Mouse (Mus musculus): ENCODE measurements around the gene Bhlhe40. TPM values are rescaled to one million over a fixed set of nuclear protein-coding genes. Genes with fewer than 3 reads are reported as not detected.

The Bhlhe40 gene
- polyA plus RNA-seq, 1 experiment from 2014 or later, result 2.2 TPM

DNA sequence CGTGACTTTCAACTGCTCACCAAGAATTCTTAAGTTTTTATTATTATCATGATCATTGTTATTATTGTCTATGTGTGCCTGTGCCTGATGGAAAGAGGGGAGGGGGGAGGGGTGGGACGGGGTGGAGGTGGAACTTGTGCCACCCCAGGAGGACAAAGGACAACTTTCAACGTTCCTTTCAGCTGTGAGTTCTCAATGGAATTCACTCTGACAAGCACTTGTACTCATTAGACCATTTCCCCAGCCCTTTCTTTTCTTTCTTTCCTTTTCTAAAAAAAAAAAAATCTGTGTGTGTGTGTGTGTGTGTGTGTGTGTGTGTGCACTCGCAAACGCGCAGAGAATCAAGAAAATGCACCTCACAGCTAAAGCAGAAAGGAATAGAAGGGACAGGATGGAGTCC lies 12.4 kb upstream of the Bhlhe40 start:
- no peak overlapping the region for H3K27ac ChIP-seq
- 74% methylated on average over 6 of the region's 6 CpGs for WGBS

DNA sequence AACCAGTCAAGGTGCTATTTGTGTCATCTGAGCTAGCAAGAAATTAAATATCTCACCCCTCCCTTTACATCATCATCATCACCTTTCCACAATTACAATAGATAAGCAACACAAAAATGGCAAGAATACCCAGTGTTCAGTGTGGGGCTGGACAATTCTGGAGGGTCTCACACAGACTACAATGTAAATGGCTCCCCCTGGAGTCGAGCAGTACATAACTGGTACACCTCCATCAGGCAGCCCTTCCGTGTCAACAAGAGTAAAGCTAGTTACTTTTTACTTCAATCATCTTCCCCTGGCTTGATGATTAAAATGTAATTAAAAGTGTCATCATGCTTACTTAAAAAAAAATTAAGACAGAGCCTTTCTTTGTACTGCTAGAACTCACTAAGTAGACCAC lies 4.6 kb upstream of the Bhlhe40 start:
- Histone ChIP-seq H3K36me3 (no peaks in the 10 kb centered on the region), H3K9me3 (no peaks in the 10 kb centered on the region), H3K4me3 (replicated peaks) (no peak overlapping the region), H3K4me2 (no peak overlapping the region), H3K27ac (no peak overlapping the region), H3K4me1 (replicated peaks) (peaks cover 11% of the 10 kb centered on the region), H3K9ac (replicated peaks) (no peak overlapping the region), H3K27me3 (peaks cover 14% of the 10 kb centered on the region)
- ATAC-seq (ENCODE audit: insufficient number of reproducible peaks, insufficient read depth, low FRiP score, low TSS enrichment, low read depth), result no peak
- 55% methylated on average over 2 of the region's 2 CpGs for WGBS

More for the DNA sequence above, 12.4 kb upstream of the Bhlhe40 start:
- ATAC-seq (ENCODE audit: insufficient number of reproducible peaks, insufficient read depth, low FRiP score, low TSS enrichment, low read depth), result no peak
- Histone ChIP-seq H3K4me1 (replicated peaks) (no peaks in the 10 kb centered on the region), H3K9ac (replicated peaks) (no peak overlapping the region), H3K4me3 (replicated peaks) (no peak overlapping the region), H3K27me3 (no peaks in the 10 kb centered on the region), H3K9me3 (no peaks in the 10 kb centered on the region), H3K36me3 (no peaks in the 10 kb centered on the region), H3K4me2 (no peak overlapping the region)

DNA sequence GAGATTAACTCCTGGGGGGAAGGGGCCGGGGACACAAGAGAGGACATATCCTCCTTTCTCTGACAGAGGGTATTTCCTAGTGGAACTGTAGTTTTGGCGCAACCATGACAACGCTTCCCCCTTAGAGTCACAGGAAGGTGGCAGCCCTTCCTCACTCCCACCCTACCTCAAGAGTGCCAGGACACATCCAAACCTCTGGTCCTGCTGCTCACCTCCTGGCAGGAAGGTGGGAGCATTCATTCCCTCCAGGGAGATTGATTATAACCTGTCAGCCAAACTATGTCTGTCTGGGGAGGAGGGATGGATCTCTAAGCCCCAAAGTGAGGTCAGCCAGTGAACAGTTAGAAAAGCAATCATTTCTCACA lies 2.4 kb upstream of the Bhlhe40 start:
- H3K27me3 ChIP-seq, result peaks cover 32% of the 10 kb centered on the region
- no peaks in the 10 kb centered on the region for H3K36me3 ChIP-seq
- no peaks in the 10 kb centered on the region for H3K9me3 ChIP-seq
- H3K9ac ChIP-seq (replicated peaks), result no peak overlapping the region
- H3K4me1 ChIP-seq (replicated peaks), result peaks cover 17% of the 10 kb centered on the region
- no peak overlapping the region for H3K4me3 ChIP-seq (replicated peaks)
- ATAC-seq (ENCODE audit: insufficient number of reproducible peaks, insufficient read depth, low FRiP score, low TSS enrichment, low read depth), result no peak
- peak overlapping the region; percentile 98 for H3K4me2 ChIP-seq
- no peak overlapping the region for H3K27ac ChIP-seq
- WGBS, result 63% methylated on average over 3 of the region's 3 CpGs

DNA sequence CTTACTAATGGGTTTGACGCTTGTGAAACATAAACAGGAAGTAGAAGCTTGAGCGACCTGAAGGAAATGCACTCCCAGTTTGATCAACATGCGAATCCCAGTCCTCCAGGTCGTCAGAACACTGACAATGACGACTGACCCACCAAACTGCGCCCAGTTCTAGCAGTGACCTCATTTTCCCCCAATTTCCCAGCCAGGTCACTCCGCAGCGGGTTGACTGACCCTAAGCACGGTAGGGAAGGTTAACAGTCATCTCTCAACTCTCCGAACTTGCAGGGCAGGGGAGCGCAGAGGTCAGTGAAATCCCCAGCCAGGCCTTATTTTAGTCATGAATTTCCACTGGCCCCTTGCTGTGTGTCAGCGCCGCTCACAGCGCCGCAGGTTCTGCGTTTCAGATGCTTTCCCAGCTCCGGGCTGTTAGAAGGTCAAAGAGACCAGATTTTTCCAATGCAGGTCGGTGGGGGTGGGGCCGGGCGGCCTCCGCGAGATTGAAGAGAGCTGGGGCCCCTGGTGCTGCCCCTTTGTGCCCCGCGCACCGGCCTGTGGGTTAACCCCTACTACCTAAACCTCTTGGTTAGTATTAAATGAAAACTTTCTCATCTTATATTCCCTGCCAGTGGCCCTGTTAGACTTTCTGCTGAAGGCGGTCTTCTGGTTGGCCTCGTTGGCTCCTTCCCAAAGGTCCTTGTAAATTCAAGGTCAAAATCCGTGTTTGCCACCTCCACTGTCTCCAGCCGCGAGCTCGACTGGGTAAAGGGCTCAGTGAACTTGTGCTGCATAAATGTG lies 1.8 kb upstream of the Bhlhe40 start:
- WGBS, result 1% methylated on average over 31 of the region's 31 CpGs
- Histone ChIP-seq H3K9me3 (no peaks in the 10 kb centered on the region), H3K4me3 (replicated peaks) (peak overlapping the region; percentile 57), H3K36me3 (no peaks in the 10 kb centered on the region), H3K4me1 (replicated peaks) (peaks cover 17% of the 10 kb centered on the region), H3K9ac (replicated peaks) (peak overlapping the region; percentile 71), H3K27me3 (peaks cover 32% of the 10 kb centered on the region), H3K27ac (no peak overlapping the region; the same call in none of the 2 replicates), H3K4me2 (peak overlapping the region; percentile 98)
- ATAC-seq (ENCODE audit: insufficient number of reproducible peaks, insufficient read depth, low FRiP score, low TSS enrichment, low read depth), result 0 out of 2 replicates have a peak, but pooled peaks have one; percentile 1

DNA sequence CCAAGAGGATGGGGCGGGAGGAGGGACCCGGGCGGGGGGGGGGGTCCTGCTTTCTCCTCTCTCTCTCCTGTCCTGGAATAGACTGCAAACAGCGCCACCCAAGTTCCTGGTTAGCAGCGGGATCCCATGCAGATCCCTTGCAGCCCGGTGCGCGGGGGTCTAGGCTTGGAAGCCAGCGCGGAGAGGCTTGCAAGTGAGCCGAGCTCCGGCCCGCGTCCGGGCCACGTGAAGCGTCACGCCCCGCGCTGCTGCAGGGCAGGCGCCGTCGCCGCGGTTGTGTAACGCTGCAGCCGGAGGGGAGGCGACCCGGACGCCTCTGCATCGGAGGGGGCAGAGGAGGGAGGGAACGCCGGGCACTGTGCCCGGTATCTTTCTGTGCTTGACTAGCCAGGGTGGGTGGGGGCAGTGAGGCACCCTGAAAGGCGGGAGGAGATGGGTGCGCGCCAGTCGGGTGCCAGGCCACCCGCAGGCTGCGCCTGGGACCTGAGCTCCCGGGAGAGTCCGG lies 1.2 kb upstream of the Bhlhe40 start:
- no peaks in the 10 kb centered on the region for H3K9me3 ChIP-seq
- H3K27ac ChIP-seq, result peak overlapping the region; percentile 87
- H3K36me3 ChIP-seq, result no peaks in the 10 kb centered on the region
- ATAC-seq (ENCODE audit: insufficient number of reproducible peaks, insufficient read depth, low FRiP score, low TSS enrichment, low read depth), result peak; percentile 69
- H3K27me3 ChIP-seq, result peaks cover 32% of the 10 kb centered on the region
- WGBS, result under 1% methylated on average over 41 of the region's 42 CpGs
- H3K4me1 ChIP-seq (replicated peaks), result peaks cover 17% of the 10 kb centered on the region
- H3K4me2 ChIP-seq, result peak overlapping the region; percentile 98
- H3K4me3 ChIP-seq (replicated peaks), result peak overlapping the region; percentile 57
- peak overlapping the region; percentile 71 for H3K9ac ChIP-seq (replicated peaks)

DNA sequence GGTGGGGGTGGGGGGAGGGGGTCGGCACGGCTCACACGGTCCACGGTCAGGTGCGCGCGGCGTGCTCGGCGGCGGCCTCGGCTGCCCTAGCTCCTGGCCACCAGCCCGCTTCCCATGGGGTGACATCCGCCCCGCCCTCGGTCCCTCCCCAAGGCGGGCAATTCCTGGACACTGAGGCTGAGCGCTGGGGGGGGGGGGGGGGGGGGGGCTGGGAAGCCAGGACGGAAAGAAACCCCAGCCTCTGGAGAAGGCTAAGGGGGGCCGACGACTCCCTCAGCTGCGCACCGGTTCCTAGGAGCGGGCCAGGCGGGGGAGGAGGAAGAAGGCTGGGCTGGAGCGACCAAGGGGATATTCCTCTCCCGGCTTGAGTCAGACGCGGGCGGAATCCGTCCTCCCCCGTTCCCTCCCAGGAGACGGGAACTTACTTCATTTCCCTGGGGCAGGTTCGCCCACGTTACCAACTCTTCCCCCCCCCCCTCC lies 663 bp upstream of the Bhlhe40 start:
- Histone ChIP-seq H3K4me1 (replicated peaks) (peaks cover 17% of the 10 kb centered on the region), H3K4me2 (peak overlapping the region; percentile 98), H3K27me3 (peaks cover 37% of the 10 kb centered on the region), H3K27ac (peak overlapping the region; percentile 87), H3K9me3 (no peaks in the 10 kb centered on the region), H3K9ac (replicated peaks) (peak overlapping the region; percentile 71), H3K36me3 (no peaks in the 10 kb centered on the region), H3K4me3 (replicated peaks) (peak overlapping the region; percentile 57)
- whole genome bisulfite sequencing, result 0% methylated on average over 20 of the region's 35 CpGs
- peak; percentile 60 for ATAC-seq (ENCODE audit: insufficient number of reproducible peaks, insufficient read depth, low FRiP score, low TSS enrichment, low read depth)

DNA sequence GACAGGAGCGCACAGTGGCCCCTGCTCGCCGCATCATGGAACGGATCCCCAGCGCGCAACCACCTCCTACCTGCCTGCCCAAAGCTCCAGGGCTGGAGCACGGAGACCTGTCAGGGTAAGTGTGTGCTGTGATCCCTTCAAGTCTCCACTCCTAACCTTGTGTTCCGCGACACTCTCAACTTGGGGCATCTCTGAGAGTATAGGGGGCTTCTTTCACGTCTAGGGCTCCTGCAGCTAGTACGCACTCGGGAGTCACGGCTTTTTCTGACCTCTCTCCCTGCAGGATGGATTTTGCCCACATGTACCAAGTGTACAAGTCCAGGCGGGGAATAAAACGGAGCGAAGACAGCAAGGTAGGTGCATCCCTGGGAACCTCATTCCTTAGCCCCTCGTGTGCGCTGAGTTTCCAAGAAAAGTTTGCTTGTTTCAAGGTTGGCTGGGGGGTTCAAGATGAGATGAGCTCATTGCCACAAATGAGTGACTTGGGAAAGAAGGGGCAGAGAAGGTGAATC lies 505 bp downstream of the Bhlhe40 start:
- Histone ChIP-seq H3K4me2 (peak overlapping the region; percentile 98), H3K36me3 (no peaks in the 10 kb centered on the region), H3K9ac (replicated peaks) (peak overlapping the region; percentile 71), H3K4me1 (replicated peaks) (peaks cover 17% of the 10 kb centered on the region), H3K27me3 (peaks cover 45% of the 10 kb centered on the region), H3K9me3 (no peaks in the 10 kb centered on the region), H3K4me3 (replicated peaks) (peak overlapping the region; percentile 57), H3K27ac (peak overlapping the region; percentile 35; the same call in 1 of the 2 replicates)
- ATAC-seq (ENCODE audit: insufficient number of reproducible peaks, insufficient read depth, low FRiP score, low TSS enrichment, low read depth), result no peak
- under 1% methylated on average over 18 of the region's 18 CpGs for WGBS

DNA sequence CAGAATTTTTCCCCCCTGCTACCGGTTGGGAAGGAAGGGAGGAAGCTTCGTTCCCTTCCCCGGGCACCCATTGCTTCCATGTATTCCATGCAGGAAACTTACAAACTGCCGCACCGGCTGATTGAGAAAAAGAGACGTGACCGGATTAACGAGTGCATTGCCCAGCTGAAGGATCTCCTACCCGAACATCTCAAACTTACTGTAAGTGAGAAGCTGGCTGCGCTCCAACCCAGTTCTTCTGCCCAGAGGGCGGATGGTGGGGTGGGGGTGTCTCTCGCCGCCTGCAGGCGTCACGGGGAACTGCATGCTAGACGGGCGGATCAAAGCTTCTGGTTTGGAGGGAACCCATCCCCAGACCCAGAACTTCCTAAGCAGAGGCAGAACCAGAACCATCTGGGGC lies 983 bp downstream of the Bhlhe40 start:
- Histone ChIP-seq H3K27ac (no peak overlapping the region), H3K4me2 (peak overlapping the region; percentile 98), H3K27me3 (peaks cover 47% of the 10 kb centered on the region), H3K9me3 (no peaks in the 10 kb centered on the region), H3K4me1 (replicated peaks) (peaks cover 17% of the 10 kb centered on the region), H3K4me3 (replicated peaks) (peak overlapping the region; percentile 57), H3K9ac (replicated peaks) (0 out of 2 replicates have a peak overlapping the region, but pooled peaks have one; percentile 27), H3K36me3 (no peaks in the 10 kb centered on the region)
- WGBS, result under 1% methylated on average over 17 of the region's 17 CpGs
- no peak for ATAC-seq (ENCODE audit: insufficient number of reproducible peaks, insufficient read depth, low FRiP score, low TSS enrichment, low read depth)

DNA sequence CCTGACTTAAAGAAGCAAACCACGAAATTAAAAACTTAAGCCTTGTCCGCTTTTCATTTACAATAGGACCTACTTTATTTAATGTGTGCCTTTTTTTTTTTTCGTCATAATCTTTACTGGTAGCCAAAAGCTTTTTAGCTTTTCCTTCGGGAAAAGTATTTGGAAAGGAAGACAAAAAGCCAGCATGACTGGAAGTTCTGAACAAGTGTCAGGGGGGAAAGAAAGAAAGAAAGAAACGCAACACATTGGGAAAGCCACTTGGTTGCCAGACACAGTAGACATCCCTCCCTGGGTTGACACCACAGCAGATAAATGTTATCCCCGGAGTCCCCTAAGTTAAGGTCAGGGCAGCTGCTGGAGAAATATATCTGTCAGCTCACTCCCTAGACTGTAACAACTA lies 1.5 kb downstream of the Bhlhe40 start:
- no peaks in the 10 kb centered on the region for H3K9me3 ChIP-seq
- H3K4me3 ChIP-seq (replicated peaks), result peak overlapping the region; percentile 57; the same call in 1 of the 2 replicates
- H3K4me1 ChIP-seq (replicated peaks), result peaks cover 17% of the 10 kb centered on the region
- ATAC-seq (ENCODE audit: insufficient number of reproducible peaks, insufficient read depth, low FRiP score, low TSS enrichment, low read depth), result no peak
- H3K27ac ChIP-seq, result no peak overlapping the region
- H3K9ac ChIP-seq (replicated peaks), result no peak overlapping the region
- no peaks in the 10 kb centered on the region for H3K36me3 ChIP-seq
- 51% methylated on average over 6 of the region's 6 CpGs for whole genome bisulfite sequencing
- H3K4me2 ChIP-seq, result 0 out of 2 replicates have a peak overlapping the region, but pooled peaks have one; percentile 98
- H3K27me3 ChIP-seq, result peaks cover 47% of the 10 kb centered on the region

DNA sequence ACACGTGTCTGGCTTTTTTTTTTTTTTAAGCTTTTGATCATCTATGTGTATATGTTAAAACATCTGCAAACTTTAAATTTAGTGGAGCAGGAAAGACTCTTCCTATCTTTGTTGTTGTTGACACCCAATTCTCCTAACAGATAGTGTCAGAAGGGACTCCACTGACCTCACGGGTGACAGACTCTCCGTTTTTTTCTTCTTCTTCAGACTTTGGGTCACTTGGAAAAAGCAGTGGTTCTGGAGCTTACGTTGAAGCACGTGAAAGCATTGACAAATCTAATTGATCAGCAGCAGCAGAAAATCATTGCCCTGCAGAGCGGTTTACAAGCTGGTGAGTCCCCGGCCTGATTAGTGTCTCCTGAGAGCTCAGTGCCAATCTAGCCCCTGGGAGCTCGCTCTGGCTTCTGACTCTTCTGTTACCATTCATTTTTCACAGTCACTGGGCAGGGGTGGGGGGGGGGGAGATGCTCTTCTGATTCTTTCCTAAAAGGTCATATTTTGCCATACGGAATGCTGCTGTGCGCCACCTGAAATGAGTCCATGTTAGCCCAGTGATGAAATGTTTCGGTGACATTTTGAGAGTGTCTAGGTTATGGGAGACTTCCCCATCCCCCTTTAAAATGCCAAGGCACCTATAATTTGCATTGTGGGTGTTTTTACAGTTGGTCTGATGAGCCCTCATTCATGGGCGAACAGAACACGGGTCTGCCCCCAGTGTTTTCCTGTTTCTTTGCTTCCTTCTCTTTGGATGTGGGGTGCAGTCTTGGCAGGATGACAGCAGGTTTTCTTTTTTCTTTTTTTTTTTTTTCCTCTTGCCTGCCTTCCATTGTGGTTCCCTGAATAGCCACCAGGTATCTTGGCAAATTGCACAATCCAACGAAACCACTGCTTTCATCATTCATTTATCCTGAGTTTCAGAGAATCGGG lies 2.1 kb downstream of the Bhlhe40 start:
- H3K9me3 ChIP-seq, result no peaks in the 10 kb centered on the region
- no peak for ATAC-seq (ENCODE audit: insufficient number of reproducible peaks, insufficient read depth, low FRiP score, low TSS enrichment, low read depth)
- no peaks in the 10 kb centered on the region for H3K36me3 ChIP-seq
- peaks cover 19% of the 10 kb centered on the region for H3K4me1 ChIP-seq (replicated peaks)
- no peak overlapping the region for H3K27ac ChIP-seq
- H3K27me3 ChIP-seq, result peaks cover 47% of the 10 kb centered on the region
- H3K9ac ChIP-seq (replicated peaks), result no peak overlapping the region
- H3K4me3 ChIP-seq (replicated peaks), result no peak overlapping the region
- H3K4me2 ChIP-seq, result no peak overlapping the region
- WGBS, result 67% methylated on average over 15 of the region's 15 CpGs
